Mouse (Mus musculus) MEL (cell line): ENCODE data around the gene Baiap3. TPM values are rescaled to one million over a fixed set of nuclear protein-coding genes. Genes with fewer than 3 reads are reported as not detected.

Experiments used
- DNase-seq: peaks from one replicate; pipeline ENCODE4 v3.0.0; 2011; ENCODE audit warnings: low read depth, low spot score
- H3K27ac ChIP-seq: 2 replicates; pipeline ENCODE4 v1.5.1; 2012; ENCODE audit warnings: low read depth, mild to moderate bottlenecking, control low read depth, low read length, moderate library complexity; ENCODE audit not compliant: control insufficient read depth
- H3K27me3 ChIP-seq, 2 experiments: fragments of 150-350 bp in 1 of 2; sonication (generic) in 1 of 2; 2 replicates each; pipeline ENCODE4 v1.6.1; 2012; ENCODE audit warnings: low read length in 2 of 2, mild to moderate bottlenecking in 2 of 2, improper control_type of control experiment in 1 of 2, moderate library complexity in 1 of 2; ENCODE audit not compliant: insufficient read depth in 2 of 2, control insufficient read depth in 1 of 2
- H3K36me3 ChIP-seq, 2 experiments: 2 replicates each; pipeline ENCODE4 v1.6.1; 2012 to 2014; ENCODE audit warnings: low read length in 2 of 2, improper control_type of control experiment in 1 of 2, inconsistent platforms in 1 of 2, mild to moderate bottlenecking in 1 of 2; ENCODE audit not compliant: insufficient read depth in 2 of 2, control insufficient read depth in 1 of 2
- H3K4me1 ChIP-seq, 2 experiments: fragments of 150-350 bp in 1 of 2; sonication (generic) in 1 of 2; 2 replicates each; pipeline ENCODE4 v1.6.1; 2012; ENCODE audit warnings: low read length in 2 of 2, improper control_type of control experiment in 1 of 2, mild to moderate bottlenecking in 1 of 2; ENCODE audit not compliant: insufficient read depth in 2 of 2, control insufficient read depth in 1 of 2
- H3K4me3 ChIP-seq, 2 experiments: fragments of 150-350 bp in 1 of 2; sonication (generic) in 1 of 2; 2 replicates each; pipeline ENCODE4 v1.5.1; 2012; ENCODE audit warnings: low read depth in 2 of 2, low read length in 2 of 2, mild to moderate bottlenecking in 2 of 2, moderate library complexity in 2 of 2, control low read depth in 1 of 2, improper control_type of control experiment in 1 of 2; ENCODE audit not compliant: control insufficient read depth in 1 of 2, insufficient read depth in 1 of 2
- H3K79me2 ChIP-seq: 2 replicates; pipeline ENCODE4 v1.6.1; 2012; ENCODE audit warnings: mild to moderate bottlenecking, low read length, moderate library complexity; ENCODE audit not compliant: control insufficient read depth, poor library complexity, insufficient read depth
- H3K9ac ChIP-seq: 2 replicates; pipeline ENCODE4 v1.6.1; 2012; ENCODE audit warnings: low read depth, mild to moderate bottlenecking, control low read depth, low read length, moderate library complexity; ENCODE audit not compliant: control insufficient read depth, poor library complexity, severe bottlenecking
- H3K9me3 ChIP-seq: fragments of 150-350 bp; sonication (generic); replicated peaks from 2 replicates; pipeline ENCODE4 v1.6.1; 2012; ENCODE audit warnings: mild to moderate bottlenecking, low read length, improper control_type of control experiment, moderate library complexity; ENCODE audit not compliant: insufficient read depth
- BHLHE40 ChIP-seq: IDR thresholded peaks from 2 replicates; pipeline ENCODE4 v1.6.1; 2012; ENCODE audit warnings: low read depth, mild to moderate bottlenecking, inconsistent platforms, low read length, improper control_type of control experiment, borderline replicate concordance
- CHD1 ChIP-seq: IDR thresholded peaks from 2 replicates; pipeline ENCODE4 v1.6.1; 2012; ENCODE audit warnings: low read depth, mild to moderate bottlenecking, inconsistent platforms, low read length, improper control_type of control experiment
- CHD2 ChIP-seq: IDR thresholded peaks from 2 replicates; pipeline ENCODE4 v1.6.1; 2011; ENCODE audit warnings: low read length, improper control_type of control experiment
- ELF1 ChIP-seq: IDR thresholded peaks from 2 replicates; pipeline ENCODE4 v1.6.1; 2014; ENCODE audit warnings: low read depth, mild to moderate bottlenecking, inconsistent platforms, low read length, improper control_type of control experiment, moderate library complexity
- EP300 ChIP-seq, 2 experiments: IDR thresholded peaks; 2 replicates each; pipeline ENCODE4 v1.6.1; 2011; ENCODE audit warnings: improper control_type of control experiment in 2 of 2, low read length in 2 of 2, low read depth in 1 of 2, mild to moderate bottlenecking in 1 of 2
- ETS1 ChIP-seq: IDR thresholded peaks from 2 replicates; pipeline ENCODE4 v1.6.1; 2012; ENCODE audit warnings: low read depth, mild to moderate bottlenecking, inconsistent platforms, low read length, improper control_type of control experiment, moderate library complexity
- GABPA ChIP-seq: IDR thresholded peaks from 2 replicates; pipeline ENCODE4 v1.6.1; 2012; ENCODE audit warnings: low read depth, mild to moderate bottlenecking, inconsistent platforms, low read length, improper control_type of control experiment, moderate library complexity
- GATA1 ChIP-seq: IDR thresholded peaks from 2 replicates; pipeline ENCODE4 v1.6.1; 2011; ENCODE audit warnings: low read depth, low read length, improper control_type of control experiment
- HCFC1 ChIP-seq: IDR thresholded peaks from 2 replicates; pipeline ENCODE4 v1.6.1; 2012; ENCODE audit warnings: low read depth, mild to moderate bottlenecking, inconsistent platforms, low read length, improper control_type of control experiment, moderate library complexity
- KAT2A ChIP-seq: conservative IDR thresholded peaks from 2 replicates; pipeline ENCODE4 v1.6.1; 2012; ENCODE audit warnings: low read depth, low read length, improper control_type of control experiment, inconsistent platforms
- MAFK ChIP-seq: IDR thresholded peaks from 2 replicates; pipeline ENCODE4 v1.6.1; 2011; ENCODE audit warnings: low read depth, mild to moderate bottlenecking, low read length, improper control_type of control experiment, borderline replicate concordance
- MAX ChIP-seq: IDR thresholded peaks from 2 replicates; pipeline ENCODE4 v1.6.1; 2011; ENCODE audit warnings: low read length, improper control_type of control experiment
- MAZ ChIP-seq: IDR thresholded peaks from 2 replicates; pipeline ENCODE4 v1.6.1; 2012; ENCODE audit warnings: low read depth, mild to moderate bottlenecking, inconsistent platforms, low read length, improper control_type of control experiment
- MEF2A ChIP-seq: IDR thresholded peaks from 2 replicates; pipeline ENCODE4 v1.6.1; 2014; ENCODE audit warnings: low read depth, mild to moderate bottlenecking, inconsistent platforms, low read length, improper control_type of control experiment; ENCODE audit not compliant: poor library complexity, insufficient replicate concordance, severe bottlenecking; ENCODE audit errors: extremely low read depth
- MXI1 ChIP-seq: IDR thresholded peaks from 2 replicates; pipeline ENCODE4 v1.6.1; 2011; ENCODE audit warnings: mild to moderate bottlenecking, low read depth, low read length, improper control_type of control experiment
- MYB ChIP-seq: IDR thresholded peaks from 2 replicates; pipeline ENCODE4 v1.6.1; 2011; ENCODE audit warnings: mild to moderate bottlenecking, low read depth, low read length, improper control_type of control experiment
- MYC ChIP-seq: IDR thresholded peaks from 2 replicates; pipeline ENCODE4 v1.6.1; 2011; ENCODE audit warnings: low read depth, mild to moderate bottlenecking, low read length, improper control_type of control experiment, moderate library complexity
- NELFE ChIP-seq: IDR thresholded peaks from 2 replicates; pipeline ENCODE4 v1.6.1; 2011; ENCODE audit warnings: low read depth, low read length, improper control_type of control experiment
- NRF1 ChIP-seq: IDR thresholded peaks from 2 replicates; pipeline ENCODE4 v1.6.1; 2014; ENCODE audit warnings: low read depth, mild to moderate bottlenecking, inconsistent platforms, low read length, improper control_type of control experiment, moderate library complexity; ENCODE audit not compliant: poor library complexity, insufficient read depth, severe bottlenecking
- POLR2A ChIP-seq, 2 experiments: IDR thresholded peaks; 2 replicates each; pipeline ENCODE4 v1.6.1; 2011 to 2012; ENCODE audit warnings: low read length in 2 of 2, mild to moderate bottlenecking in 2 of 2, control low read depth in 1 of 2, improper control_type of control experiment in 1 of 2, low read depth in 1 of 2, moderate library complexity in 1 of 2; ENCODE audit not compliant: control insufficient read depth in 1 of 2, insufficient read depth in 1 of 2, poor library complexity in 1 of 2
- POLR2AphosphoS2 ChIP-seq: IDR thresholded peaks from 2 replicates; pipeline ENCODE4 v1.6.1; 2011; ENCODE audit warnings: low read length, improper control_type of control experiment
- POLR2AphosphoS5 ChIP-seq: IDR thresholded peaks from 2 replicates; pipeline ENCODE4 v1.6.1; 2012; ENCODE audit warnings: low read depth, borderline replicate concordance, mild to moderate bottlenecking, inconsistent platforms, low read length, moderate library complexity, mixed read lengths
- RAD21 ChIP-seq: IDR thresholded peaks from 2 replicates; pipeline ENCODE4 v1.6.1; 2011; ENCODE audit warnings: mild to moderate bottlenecking, low read depth, low read length, improper control_type of control experiment
- RCOR1 ChIP-seq: IDR thresholded peaks from 2 replicates; pipeline ENCODE4 v1.6.1; 2012; ENCODE audit warnings: low read depth, mild to moderate bottlenecking, inconsistent platforms, low read length, improper control_type of control experiment
- SIN3A ChIP-seq: IDR thresholded peaks from 2 replicates; pipeline ENCODE4 v1.6.1; 2012; ENCODE audit warnings: low read length, improper control_type of control experiment, inconsistent platforms
- SMC3 ChIP-seq: IDR thresholded peaks from 2 replicates; pipeline ENCODE4 v1.6.1; 2011; ENCODE audit warnings: low read depth, low read length, improper control_type of control experiment
- TAL1 ChIP-seq: IDR thresholded peaks from 2 replicates; pipeline ENCODE4 v1.6.1; 2012; ENCODE audit warnings: mild to moderate bottlenecking, inconsistent platforms, low read length, moderate library complexity, mixed read lengths
- TBP ChIP-seq: IDR thresholded peaks from 2 replicates; pipeline ENCODE4 v1.8.0; 2011; ENCODE audit warnings: low read depth, low read length, improper control_type of control experiment
- TCF12 ChIP-seq: IDR thresholded peaks from 2 replicates; pipeline ENCODE4 v1.6.1; 2014; ENCODE audit warnings: low read depth, mild to moderate bottlenecking, inconsistent platforms, low read length, improper control_type of control experiment, moderate library complexity
- UBTF ChIP-seq: IDR thresholded peaks from 2 replicates; pipeline ENCODE4 v1.6.1; 2012; ENCODE audit warnings: low read depth, mild to moderate bottlenecking, inconsistent platforms, low read length, improper control_type of control experiment, moderate library complexity, borderline replicate concordance; ENCODE audit not compliant: insufficient read depth
- USF1 ChIP-seq: IDR thresholded peaks from 2 replicates; pipeline ENCODE4 v1.6.1; 2014; ENCODE audit warnings: low read depth, mild to moderate bottlenecking, inconsistent platforms, low read length, improper control_type of control experiment, moderate library complexity
- USF2 ChIP-seq, 2 experiments: IDR thresholded peaks; 2 replicates each; pipeline ENCODE4 v1.6.1; 2011 to 2012; ENCODE audit warnings: improper control_type of control experiment in 2 of 2, low read length in 2 of 2, borderline replicate concordance in 1 of 2, inconsistent platforms in 1 of 2, low read depth in 1 of 2, mild to moderate bottlenecking in 1 of 2; ENCODE audit not compliant: insufficient read depth in 1 of 2
- ZC3H11A ChIP-seq: IDR thresholded peaks from 2 replicates; pipeline ENCODE4 v1.6.1; 2012; ENCODE audit warnings: low read depth, mild to moderate bottlenecking, inconsistent platforms, low read length, improper control_type of control experiment
- ZKSCAN1 ChIP-seq: IDR thresholded peaks from 2 replicates; pipeline ENCODE4 v1.6.1; 2012; ENCODE audit warnings: low read depth, mild to moderate bottlenecking, inconsistent platforms, low read length, improper control_type of control experiment, moderate library complexity
- ZMIZ1 ChIP-seq: IDR thresholded peaks from 2 replicates; pipeline ENCODE4 v1.6.1; 2012; ENCODE audit warnings: low read depth, mild to moderate bottlenecking, inconsistent platforms, low read length, improper control_type of control experiment, moderate library complexity
- ZNF384 ChIP-seq: IDR thresholded peaks from 2 replicates; pipeline ENCODE4 v1.6.1; 2012; ENCODE audit warnings: low read depth, mild to moderate bottlenecking, inconsistent platforms, low read length, improper control_type of control experiment
- polyA plus RNA-seq, 2 experiments: library from polyadenylated mRNA; stranded (reverse) in 1 of 2; unstranded in 1 of 2; fragments of >175 nt in 1 of 2; fragments of >200 nt in 1 of 2; gene quantifications; 2 replicates each; pipeline versions ENCODE4 v1.2.1 to v1.2.4; 2012; ENCODE audit warnings: low replicate concordance in 2 of 2, low read depth in 1 of 2; ENCODE audit not compliant: insufficient read length in 2 of 2, insufficient read depth in 1 of 2, missing spikeins in 1 of 2
- total RNA-seq: library from RNA; depleted of rRNA; stranded (reverse); fragments of 300-350 nt; gene quantifications from 2 replicates; pipeline ENCODE4 v1.2.3, GENCODE M21; 2012

Baiap3 gene
- total and polyA plus RNA-seq, 3 experiments = 0.08 to 0.14 TPM; not detected in 1

GRCm38 (mm10) chr17:25222951-25223601, 33.1 kb downstream of the Baiap3 start:
- no peaks in the 10 kb centered on the region for H3K27me3 ChIP-seq
- peaks cover 35% of the 10 kb centered on the region for H3K79me2 ChIP-seq
- no peaks in the 10 kb centered on the region for H3K9me3 ChIP-seq
- H3K36me3 ChIP-seq = peaks cover 1 to 27% of the 10 kb centered on the region in 2 experiments
- DNase-seq = peak; percentile 87
- H3K4me3 ChIP-seq = peak overlapping the region; percentile 76 to 86
- H3K9ac ChIP-seq = peak overlapping the region; percentile 96
- peaks cover 7 to 42% of the 10 kb centered on the region in 2 experiments for H3K4me1 ChIP-seq
- H3K27ac ChIP-seq = peak overlapping the region; percentile 92
- TF ChIP-seq HCFC1 (no peak), MAX (peak; percentile 64; the same call in 1 of the 2 replicates), MAZ (no peak), SMC3 (no peak), MEF2A (no peak), GABPA (no peak), CHD2 (no peak), MXI1 (peak; percentile 74), POLR2AphosphoS2 (no peak), ZC3H11A (no peak), MYC (peak; percentile 51), KAT2A (peak; percentile 29; the same call in 1 of the 2 replicates), POLR2AphosphoS5 (no peak), EP300 (IDR thresholded peaks at IDR 0.05; ENCODE audit: low read depth in 1 of 2, low read length in 2 of 2) (peak; percentile 63 to 74), RCOR1 (no peak), USF1 (no peak), SIN3A (peak; percentile 71), GATA1 (no peak), RAD21 (no peak), ZMIZ1 (0 out of 2 replicates have a peak, but pooled peaks have one; percentile 43), UBTF (no peak), MAFK (no peak), NRF1 (no peak; the same call in 1 of the 2 replicates), ELF1 (no peak), TBP (peak; percentile 70; the same call in 1 of the 2 replicates), ZKSCAN1 (no peak), MYB (no peak), ZNF384 (no peak), CHD1 (peak; percentile 93; the same call in 1 of the 2 replicates), TAL1 (peak; percentile 83), POLR2A (IDR thresholded peaks at IDR 0.05; ENCODE audit: control insufficient read depth in 1 of 2, insufficient read depth in 1 of 2, low read depth in 1 of 2, low read length in 2 of 2, poor library complexity in 1 of 2) (peak in 1 of 2 experiments; percentile 40; a peak in 2 of 4 replicates), ETS1 (peak; percentile 70), TCF12 (peak; percentile 64), NELFE (peak; percentile 31; the same call in 1 of the 2 replicates), BHLHE40 (peak; percentile 28; the same call in 1 of the 2 replicates), USF2 (IDR thresholded peaks at IDR 0.05; ENCODE audit: borderline replicate concordance in 1 of 2, insufficient read depth in 1 of 2, low read depth in 1 of 2, low read length in 2 of 2) (no peak)
